Mouse (Mus musculus) kidney, embryonic 14.5 days (tissue): ENCODE results near the gene 1700011M02Rik. TPM values are rescaled to one million over a fixed set of nuclear protein-coding genes. Genes with fewer than 3 reads are reported as not detected.
"Not testable (repeated sequence)": the region's sequence is repeated elsewhere in the genome, so short reads cannot be mapped to it uniquely, and the experiment has no call there.

Experiments used
- ATAC-seq: fragments of 200-750 bp; cut with Nextera tagmentation; 2 replicates; pipeline ENCODE4 v1.8.0; 2017; ENCODE audit warnings: moderate number of reproducible peaks, mild to moderate bottlenecking, moderate TSS enrichment, moderate library complexity; ENCODE audit not compliant: low FRiP score, low TSS enrichment
- H3K27ac ChIP-seq: fragments of 300-500 bp; sonication (generic); 2 replicates; pipeline ENCODE4 v1.5.1; 2014; ENCODE audit warnings: low read depth, mild to moderate bottlenecking, low read length, moderate library complexity, mixed read lengths
- H3K27me3 ChIP-seq: fragments of 300-500 bp; sonication (generic); 2 replicates; pipeline ENCODE4 v1.6.1; 2014; ENCODE audit warnings: mild to moderate bottlenecking, low read length; ENCODE audit not compliant: control insufficient read depth, insufficient read depth
- H3K36me3 ChIP-seq: fragments of 300-500 bp; sonication (generic); 2 replicates; pipeline ENCODE4 v1.6.1; 2014; ENCODE audit warnings: low read length, mixed read lengths; ENCODE audit not compliant: control insufficient read depth, insufficient read depth
- H3K4me1 ChIP-seq: fragments of 300-500 bp; sonication (generic); 2 replicates; pipeline ENCODE4 v1.6.1; 2014; ENCODE audit warnings: low read length, mixed read lengths; ENCODE audit not compliant: control insufficient read depth, insufficient read depth
- H3K4me2 ChIP-seq: fragments of 300-500 bp; sonication (generic); replicated peaks from 2 replicates; pipeline ENCODE4 v1.6.1; 2014; ENCODE audit warnings: low read depth, mild to moderate bottlenecking, low read length
- H3K4me3 ChIP-seq: fragments of 300-500 bp; sonication (generic); 2 replicates; pipeline ENCODE4 v1.5.1; 2014; ENCODE audit warnings: mild to moderate bottlenecking, low read length
- H3K9ac ChIP-seq: fragments of 300-500 bp; sonication (generic); 2 replicates; pipeline ENCODE4 v1.6.1; 2014; ENCODE audit warnings: low read depth, mild to moderate bottlenecking, low read length, moderate library complexity
- H3K9me3 ChIP-seq: fragments of 300-500 bp; sonication (generic); 2 replicates; pipeline ENCODE4 v1.6.1; 2016; ENCODE audit warnings: low read length; ENCODE audit not compliant: control insufficient read depth
- WGBS: fragments of 180-500 bp; shearing (Covaris S2); extraction: QIAGEN DNeasy Blood & Tissue Kit; methylation state at CpG from one replicate; pipeline ENCODE4 v1.1.7; 2014; 5-methylcytosine and 5-hydroxymethylcytosine counted together
- polyA plus RNA-seq: library from polyadenylated mRNA; unstranded; fragments of >200 nt; fragmentation: Nextera tagmentation; extraction: Ambion mirVana; gene quantifications from 2 replicates; pipeline ENCODE4 v1.2.1, GENCODE M21; 2014

The 1700011M02Rik gene
- polyA plus RNA-seq, 1 experiment from 2014 or later: not detected

- not testable (repeated sequence) for H3K27ac ChIP-seq, H3K9me3 ChIP-seq, H3K4me1 ChIP-seq, H3K9ac ChIP-seq, H3K4me2 ChIP-seq, H3K36me3 ChIP-seq, H3K4me3 ChIP-seq, H3K27me3 ChIP-seq, ATAC-seq
- WGBS: 88% methylated on average over 11 of the region's 11 CpGs
Measured at GRCm38 (mm10) chrX:102950136-102950535, 41.4 kb downstream of the 1700011M02Rik start.

GRCm38 (mm10) chrX:102958917-102959316, 50.2 kb downstream of the 1700011M02Rik start:
- ATAC-seq: no peak
- Histone ChIP-seq H3K4me2 (no peak overlapping the region), H3K9me3 (no peaks in the 10 kb centered on the region), H3K4me1 (no peaks in the 10 kb centered on the region), H3K36me3 (no peaks in the 10 kb centered on the region), H3K4me3 (no peak overlapping the region), H3K27ac (no peak overlapping the region), H3K27me3 (no peaks in the 10 kb centered on the region), H3K9ac (no peak overlapping the region)
- WGBS: 41% methylated on average over 4 of the region's 4 CpGs

Other genes starting within 250 kb of the 1700011M02Rik start
- gene Gm3880, start 221.9 kb upstream of the 1700011M02Rik start, polyA plus RNA-seq: not detected in 2 replicates
- not detected in 2 replicates for gene Gm9112, start 201.3 kb upstream of the 1700011M02Rik start, polyA plus RNA-seq
- gene Dmrtc1b, start 201.0 kb upstream of the 1700011M02Rik start, polyA plus RNA-seq: 0.16 TPM in 1 of 2 replicates, not detected in the other
- gene Dmrtc1c1, start 105.9 kb upstream of the 1700011M02Rik start, polyA plus RNA-seq: not detected in 2 replicates
- gene Dmrtc1c2, start 54.3 kb upstream of the 1700011M02Rik start, polyA plus RNA-seq: not detected in 2 replicates
- not detected in 2 replicates for gene 1700031F05Rik, start 40.9 kb upstream of the 1700011M02Rik start, polyA plus RNA-seq
- 1.0 and 1.2 TPM in 2 replicates for gene Dmrtc1a, start 218 bp upstream of the 1700011M02Rik start, polyA plus RNA-seq
- gene 1700018G05Rik, start 19.5 kb downstream of the 1700011M02Rik start, polyA plus RNA-seq: not detected in 2 replicates